Mouse (Mus musculus) midbrain, embryonic 16.5 days (tissue): ENCODE data around the gene Reln. TPM values are rescaled to one million over a fixed set of nuclear protein-coding genes. Genes with fewer than 3 reads are reported as not detected.

ENCODE experiments used
- ATAC-seq: fragments of 200-750 bp; cut with Nextera tagmentation; 2 replicates; pipeline ENCODE4 v1.8.0; 2017; ENCODE audit warnings: moderate TSS enrichment
- H3K27ac ChIP-seq: fragments of 300-500 bp; sonication (generic); 2 replicates; pipeline ENCODE4 v1.5.1; 2014; ENCODE audit warnings: mild to moderate bottlenecking, low read length, mixed read lengths
- H3K27me3 ChIP-seq: fragments of 300-500 bp; sonication (generic); 2 replicates; pipeline ENCODE4 v1.6.1; 2014; ENCODE audit warnings: low read depth, low read length, mixed read lengths; ENCODE audit not compliant: control insufficient read depth, insufficient read depth
- H3K36me3 ChIP-seq: fragments of 300-500 bp; sonication (generic); 2 replicates; pipeline ENCODE4 v1.6.1; 2014; ENCODE audit warnings: mild to moderate bottlenecking, low read length, moderate library complexity, mixed read lengths; ENCODE audit not compliant: control insufficient read depth, insufficient read depth
- H3K4me1 ChIP-seq: fragments of 300-500 bp; sonication (generic); 2 replicates; pipeline ENCODE4 v1.6.1; 2014; ENCODE audit warnings: mild to moderate bottlenecking, low read length, mixed read lengths; ENCODE audit not compliant: control insufficient read depth, insufficient read depth
- H3K4me2 ChIP-seq: fragments of 300-500 bp; sonication (generic); 2 replicates; pipeline ENCODE4 v1.6.1; 2014; ENCODE audit warnings: mild to moderate bottlenecking, low read length, mixed read lengths
- H3K4me3 ChIP-seq: fragments of 300-500 bp; sonication (generic); 2 replicates; pipeline ENCODE4 v1.5.1; 2014; ENCODE audit warnings: low read depth, mild to moderate bottlenecking, low read length, moderate library complexity, mixed read lengths
- H3K9ac ChIP-seq: fragments of 300-500 bp; sonication (generic); 2 replicates; pipeline ENCODE4 v1.6.1; 2014; ENCODE audit warnings: low read depth, low read length, mixed read lengths
- H3K9me3 ChIP-seq: fragments of 300-500 bp; sonication (generic); replicated peaks from 2 replicates; pipeline ENCODE4 v1.6.1; 2014; ENCODE audit warnings: mild to moderate bottlenecking, low read length, mixed read lengths; ENCODE audit not compliant: control insufficient read depth, poor library complexity, severe bottlenecking
- WGBS: fragments of 180-500 bp; shearing (Covaris S2); extraction: QIAGEN DNeasy Blood & Tissue Kit; methylation state at CpG from one replicate; pipeline ENCODE4 v1.1.7; 2014; 5-methylcytosine and 5-hydroxymethylcytosine counted together
- polyA plus RNA-seq: library from polyadenylated mRNA; unstranded; fragments of >200 nt; fragmentation: Nextera tagmentation; extraction: Ambion mirVana; gene quantifications from 2 replicates; pipeline ENCODE4 v1.2.1, GENCODE M21; 2015

The Reln gene
- polyA plus RNA-seq, 1 experiment from 2014 or later: 39.5 TPM

DNA sequence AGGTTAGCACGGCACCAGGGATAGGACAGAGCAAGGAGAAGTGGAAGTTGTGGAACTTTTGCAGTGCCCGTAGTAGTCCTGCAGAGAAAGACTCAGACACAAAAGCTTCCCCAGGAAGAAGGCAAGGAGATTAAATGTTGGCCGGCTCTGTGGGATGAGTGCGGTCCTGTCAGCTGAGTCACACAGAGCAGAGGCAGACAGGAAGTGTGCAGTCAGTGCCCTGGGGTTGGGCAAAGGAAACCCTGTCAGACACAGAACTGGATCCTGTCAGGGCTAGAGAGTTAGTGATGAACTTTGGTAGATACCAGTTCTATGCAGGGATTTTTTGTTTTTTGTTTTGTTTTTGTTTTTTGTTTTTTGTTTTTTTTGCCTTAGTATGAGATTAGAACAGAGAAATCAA lies 120.0 kb downstream of the Reln start:
- no peak for ATAC-seq
- Histone ChIP-seq H3K9ac (no peak overlapping the region), H3K4me2 (no peak overlapping the region), H3K4me1 (no peaks in the 10 kb centered on the region; the same call in 1 of the 2 replicates), H3K9me3 (0 out of 2 replicates have a peak, but pooled peaks cover 3% of the 10 kb centered on the region), H3K4me3 (no peak overlapping the region), H3K27ac (no peak overlapping the region), H3K27me3 (no peaks in the 10 kb centered on the region), H3K36me3 (no peaks in the 10 kb centered on the region)
- 54% methylated on average over 4 of the region's 4 CpGs for WGBS

DNA sequence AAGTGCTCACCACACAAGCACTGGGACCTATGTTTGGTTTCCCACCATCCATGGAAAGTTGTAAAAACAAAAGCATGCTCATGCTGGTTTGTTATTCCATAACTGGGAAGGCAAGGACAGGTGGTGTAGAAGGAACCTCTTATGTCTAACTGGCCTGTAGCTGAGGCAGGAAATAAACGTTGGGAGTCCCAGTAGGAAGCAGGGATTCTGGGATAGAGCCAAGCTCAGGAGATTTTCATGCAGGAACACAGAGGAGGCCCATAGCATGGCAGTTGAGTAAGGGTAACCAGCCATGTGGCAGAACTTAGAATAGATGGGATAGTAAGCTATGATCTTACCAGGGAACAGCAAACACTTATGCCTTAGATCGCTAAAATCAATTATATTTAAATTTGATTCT lies 120.6 kb downstream of the Reln start:
- H3K27me3 ChIP-seq: no peaks in the 10 kb centered on the region
- H3K9ac ChIP-seq: no peak overlapping the region
- no peak for ATAC-seq
- no peak overlapping the region for H3K4me3 ChIP-seq
- no peak overlapping the region for H3K4me2 ChIP-seq
- no peaks in the 10 kb centered on the region for H3K36me3 ChIP-seq
- H3K4me1 ChIP-seq: no peaks in the 10 kb centered on the region; the same call in 1 of the 2 replicates
- 0 out of 2 replicates have a peak, but pooled peaks cover 3% of the 10 kb centered on the region for H3K9me3 ChIP-seq
- no peak overlapping the region for H3K27ac ChIP-seq
- WGBS: 81% methylated on average over 2 of the region's 2 CpGs

DNA sequence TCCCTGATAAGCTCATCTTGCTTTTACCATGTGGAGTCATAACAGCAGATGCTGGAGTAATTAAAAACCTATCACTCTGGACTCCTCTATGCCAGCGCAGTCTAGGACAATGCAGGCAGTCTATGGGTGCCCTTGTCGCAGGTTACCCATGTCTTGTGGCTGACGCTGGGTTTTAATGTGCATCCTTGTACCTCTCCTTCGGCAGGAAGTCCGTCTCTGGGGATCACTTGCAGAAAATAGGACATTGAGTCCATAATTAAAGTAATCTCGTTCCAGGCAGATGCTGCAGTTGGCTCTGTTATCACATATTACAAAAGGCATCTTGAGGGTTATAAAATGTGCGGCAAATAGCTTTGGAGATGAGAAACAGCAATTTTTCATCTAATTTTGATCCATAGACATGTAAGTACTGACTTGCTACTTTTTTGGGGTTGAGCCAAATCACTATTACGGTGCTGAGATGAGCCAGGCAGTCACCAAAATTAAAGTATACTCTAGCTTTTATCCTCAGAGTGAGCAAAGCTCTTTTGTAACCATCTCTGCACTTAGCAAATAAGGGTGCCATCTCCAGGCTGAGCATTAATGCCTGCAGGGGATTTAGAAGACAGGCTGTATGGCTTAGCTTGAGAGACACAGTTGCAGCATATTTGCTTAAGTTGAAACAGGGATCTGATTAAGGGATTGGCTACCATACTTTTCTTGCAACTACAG lies 136.0 kb downstream of the Reln start:
- no peak overlapping the region for H3K4me3 ChIP-seq
- no peaks in the 10 kb centered on the region for H3K9me3 ChIP-seq
- peak overlapping the region; percentile 66 for H3K27ac ChIP-seq
- 0 out of 2 replicates have a peak overlapping the region, but pooled peaks have one; percentile 34 for H3K9ac ChIP-seq
- H3K36me3 ChIP-seq: no peaks in the 10 kb centered on the region
- 44% methylated on average over 8 of the region's 8 CpGs for WGBS
- H3K4me2 ChIP-seq: peak overlapping the region; percentile 28; the same call in 1 of the 2 replicates
- peaks cover 8% of the 10 kb centered on the region for H3K4me1 ChIP-seq
- peak; percentile 81 for ATAC-seq
- H3K27me3 ChIP-seq: no peaks in the 10 kb centered on the region

GRCm38 (mm10) chr5:22197926-22198325 lies 146.6 kb downstream of the Reln start:
- no peaks in the 10 kb centered on the region for H3K36me3 ChIP-seq
- no peaks in the 10 kb centered on the region for H3K9me3 ChIP-seq
- H3K9ac ChIP-seq: no peak overlapping the region
- no peak overlapping the region for H3K27ac ChIP-seq
- no peak overlapping the region for H3K4me3 ChIP-seq
- no peaks in the 10 kb centered on the region for H3K27me3 ChIP-seq
- peaks cover 12% of the 10 kb centered on the region for H3K4me1 ChIP-seq
- no peak for ATAC-seq
- 75% methylated on average over 2 of the region's 2 CpGs for WGBS
- H3K4me2 ChIP-seq: no peak overlapping the region

GRCm38 (mm10) chr5:22196891-22197290 lies 147.6 kb downstream of the Reln start:
- peak overlapping the region; percentile 58; the same call in 1 of the 2 replicates for H3K27ac ChIP-seq
- 78% methylated on average over 2 of the region's 2 CpGs for WGBS
- ATAC-seq: no peak
- no peaks in the 10 kb centered on the region for H3K9me3 ChIP-seq
- H3K36me3 ChIP-seq: no peaks in the 10 kb centered on the region
- no peak overlapping the region for H3K4me2 ChIP-seq
- H3K4me3 ChIP-seq: no peak overlapping the region
- peaks cover 12% of the 10 kb centered on the region for H3K4me1 ChIP-seq
- H3K9ac ChIP-seq: no peak overlapping the region
- H3K27me3 ChIP-seq: no peaks in the 10 kb centered on the region

DNA sequence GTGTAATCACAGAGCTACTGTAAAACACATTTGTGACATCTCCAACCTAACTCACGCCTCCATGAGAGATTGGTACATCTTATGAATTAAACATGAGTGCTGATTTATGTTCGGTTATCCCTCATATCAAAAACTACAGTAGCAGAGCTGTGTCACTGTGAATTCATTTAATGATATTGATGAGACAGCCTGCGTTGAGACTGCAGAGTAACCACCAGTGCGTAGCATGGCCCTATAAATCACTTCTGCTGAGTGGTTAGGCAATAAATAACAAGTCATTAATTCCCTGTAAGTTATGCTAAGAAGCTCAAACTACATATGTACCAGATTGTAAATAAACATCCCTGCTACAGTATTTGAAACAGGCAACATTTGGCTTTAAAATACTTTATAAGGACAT lies 148.0 kb downstream of the Reln start:
- H3K27ac ChIP-seq: no peak overlapping the region
- no peak overlapping the region for H3K9ac ChIP-seq
- no peak overlapping the region for H3K4me2 ChIP-seq
- H3K36me3 ChIP-seq: no peaks in the 10 kb centered on the region
- H3K4me3 ChIP-seq: no peak overlapping the region
- 20% methylated on average over 4 of the region's 4 CpGs for WGBS
- H3K9me3 ChIP-seq: no peaks in the 10 kb centered on the region
- peak; percentile 77 for ATAC-seq
- H3K4me1 ChIP-seq: peaks cover 12% of the 10 kb centered on the region
- H3K27me3 ChIP-seq: no peaks in the 10 kb centered on the region

DNA sequence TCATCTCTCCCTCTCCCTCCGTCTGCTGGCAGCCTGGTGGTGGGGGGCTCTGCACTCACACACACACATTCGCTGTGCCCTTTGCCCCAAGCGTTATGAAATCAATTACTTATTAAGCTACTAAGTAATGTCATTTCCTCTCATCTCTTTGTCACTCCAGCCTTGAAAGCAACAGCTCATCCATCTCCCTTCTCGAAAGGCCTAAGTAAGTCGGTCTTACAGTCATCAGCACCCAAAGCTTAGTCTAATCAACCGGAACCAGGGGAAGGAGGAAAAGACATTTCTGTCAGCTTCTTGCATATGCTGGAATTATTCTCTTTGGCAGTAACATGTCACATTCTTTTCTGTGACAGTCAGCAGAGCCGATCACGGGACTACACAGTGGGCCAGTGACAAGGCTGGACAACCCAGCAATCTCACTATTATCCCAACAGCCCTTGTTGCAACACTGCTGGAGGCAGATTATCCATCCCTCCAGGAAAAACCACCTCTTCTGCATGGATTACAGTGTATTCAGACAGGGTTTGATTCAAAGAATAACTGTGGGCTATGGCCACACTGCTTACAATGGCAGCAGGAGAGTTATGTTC lies 149.1 kb downstream of the Reln start:
- no peaks in the 10 kb centered on the region for H3K9me3 ChIP-seq
- peak overlapping the region; percentile 65 for H3K27ac ChIP-seq

DNA sequence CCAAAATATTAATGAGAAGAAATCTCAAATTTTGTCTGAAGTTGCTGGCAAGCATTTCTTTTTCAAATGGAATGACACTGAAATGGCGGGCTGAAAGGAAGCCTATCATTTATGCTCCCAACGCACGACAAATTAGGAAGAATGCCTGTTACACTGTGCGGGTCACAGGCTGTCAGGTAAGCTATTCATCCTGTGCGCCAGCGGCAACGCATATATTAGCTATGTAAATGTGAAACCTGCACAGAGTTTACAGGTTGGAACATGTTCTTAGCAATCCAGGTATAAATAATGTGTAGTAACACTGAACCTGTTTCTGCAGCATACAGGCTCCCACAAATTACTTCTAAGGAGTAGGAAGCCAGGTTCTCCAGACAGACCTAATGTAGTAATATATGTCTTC lies 152.7 kb downstream of the Reln start:
- H3K9me3 ChIP-seq: no peaks in the 10 kb centered on the region
- no peak overlapping the region for H3K4me2 ChIP-seq
- H3K4me3 ChIP-seq: no peak overlapping the region
- no peak overlapping the region for H3K27ac ChIP-seq
- H3K27me3 ChIP-seq: no peaks in the 10 kb centered on the region
- 57% methylated on average over 7 of the region's 7 CpGs for WGBS
- no peaks in the 10 kb centered on the region for H3K36me3 ChIP-seq
- peak; percentile 22; the same call in 1 of the 2 replicates for ATAC-seq
- H3K4me1 ChIP-seq: peaks cover 14% of the 10 kb centered on the region
- no peak overlapping the region for H3K9ac ChIP-seq

More for the DNA sequence above, 149.1 kb downstream of the Reln start:
- 31% methylated on average over 8 of the region's 8 CpGs for WGBS
- Histone ChIP-seq H3K36me3 (no peaks in the 10 kb centered on the region), H3K27me3 (no peaks in the 10 kb centered on the region), H3K4me2 (no peak overlapping the region), H3K4me3 (no peak overlapping the region), H3K9ac (no peak overlapping the region), H3K4me1 (peaks cover 17% of the 10 kb centered on the region)
- peak; percentile 63 for ATAC-seq

DNA sequence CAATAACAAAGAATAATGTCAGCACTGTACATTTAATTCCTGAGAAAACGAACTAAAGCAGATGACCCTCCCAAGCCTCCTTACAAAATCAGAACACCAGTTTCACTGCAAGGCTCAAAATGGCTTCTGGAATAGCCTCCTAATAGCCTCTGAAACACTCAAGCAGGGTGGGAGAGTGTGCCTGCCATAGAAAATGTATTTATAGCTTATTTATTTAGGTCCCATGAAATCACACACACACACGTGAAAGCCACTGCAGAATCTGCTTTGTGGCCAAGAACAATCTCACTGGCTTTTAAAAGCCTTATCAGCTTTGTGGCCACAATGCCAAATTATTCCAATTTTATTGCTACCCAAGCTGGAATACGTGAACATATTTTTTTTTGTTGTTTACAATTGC lies 154.2 kb downstream of the Reln start:
- H3K36me3 ChIP-seq: no peaks in the 10 kb centered on the region
- ATAC-seq: no peak
- no peak overlapping the region for H3K4me3 ChIP-seq
- no peaks in the 10 kb centered on the region for H3K9me3 ChIP-seq
- no peak overlapping the region for H3K4me2 ChIP-seq
- no peaks in the 10 kb centered on the region for H3K27me3 ChIP-seq
- no peak overlapping the region for H3K9ac ChIP-seq
- H3K4me1 ChIP-seq: peaks cover 9% of the 10 kb centered on the region
- peak overlapping the region; percentile 47; the same call in 1 of the 2 replicates for H3K27ac ChIP-seq
- 52% methylated on average over 3 of the region's 3 CpGs for WGBS
